Mouse (Mus musculus): ENCODE data around the gene Gm20852. TPM values are rescaled to one million over a fixed set of nuclear protein-coding genes. Genes with fewer than 3 reads are reported as not detected.
"Not testable (repeated sequence)": the region's sequence is repeated elsewhere in the genome, so short reads cannot be mapped to it uniquely, and the experiment has no call there.

The Gm20852 gene
- not detected in 2 replicates for polyA plus RNA-seq (2015; fragmentation: Nextera tagmentation; extraction: Ambion mirVana)

GRCm38 (mm10) chrY:66742023-66742422 is at the start of gene Gm20852:
Gene Gm20852 (minus strand): TSS chrY:66742123.
- not testable (repeated sequence) for H3K36me3 ChIP-seq; H3K4me1 ChIP-seq; H3K4me2 ChIP-seq; H3K27ac ChIP-seq; H3K9ac ChIP-seq; H3K27me3 ChIP-seq; H3K4me3 ChIP-seq; H3K9me3 ChIP-seq; ATAC-seq (ENCODE audit: insufficient number of reproducible peaks, low FRiP score, low TSS enrichment, low read depth)
- no CpG with 5 or more reads among the region's 4 CpGs for WGBS

Data from limb, embryonic 15.5 days (tissue).